Comparison of ENCODE assay signal across 10 mouse cellular contexts in the genomic region with DNA sequence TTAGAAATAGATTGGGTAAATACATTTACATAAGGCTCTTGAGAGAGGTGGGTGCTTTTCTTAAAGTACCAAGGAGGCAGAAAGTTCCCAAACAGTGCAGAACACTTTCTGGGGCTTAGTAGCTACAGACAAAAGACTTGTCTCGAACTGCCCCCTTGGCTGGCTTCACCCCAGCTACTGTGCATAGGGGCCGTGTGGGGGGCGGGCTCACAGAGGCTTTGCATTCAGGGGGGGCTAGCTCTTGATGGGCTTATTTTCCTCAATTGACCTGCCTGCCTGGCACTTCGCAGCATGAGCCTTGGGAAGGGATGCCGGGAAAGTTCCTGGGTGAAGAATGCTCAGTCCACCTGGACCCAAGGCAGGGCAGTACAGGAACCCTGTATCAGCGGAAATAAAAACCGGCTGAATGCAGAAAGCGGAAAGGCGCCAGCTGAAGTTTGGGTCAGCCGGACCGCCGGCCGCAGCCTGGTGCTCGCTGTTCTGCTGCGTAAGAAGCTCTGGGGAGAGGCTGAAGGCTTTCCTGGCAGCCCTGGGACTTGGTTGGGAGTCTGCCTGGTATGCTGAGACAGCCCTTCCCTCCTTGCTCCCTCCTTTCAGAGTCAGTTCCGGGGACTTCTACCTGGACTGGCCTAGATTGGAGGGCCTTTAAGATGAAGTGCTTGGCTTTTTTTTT.
DNase-seq lines count a peak whose midpoint lies in the region; ATAC-seq and TF ChIP-seq lines count a peak whose summit lies in the region.
"Had no signal": no experiment of that assay in that cellular context is flagged by ENCODE, and none has a peak within 500 bp of the region (broad histone marks: within the 10 kb centered on the region; RNA-seq: fewer than 3 reads in every experiment).

No protein-coding gene starts in this region.

- no peak overlapping the region for H3K4me2 ChIP-seq in lung, embryonic 16.5 days (ENCODE audit: low read depth, low read length)
- peak overlapping the region; percentile 40; the same call in 1 of the 2 replicates for H3K4me2 ChIP-seq in forebrain, embryonic 11.5 days (ENCODE audit: low read depth, low read length, severe bottlenecking)
- peak overlapping the region; percentile 19 for H3K4me2 ChIP-seq in kidney, embryonic 15.5 days
- H3K4me2 ChIP-seq: liver, embryonic 15.5 days had no signal

- H3K9ac ChIP-seq in lung, embryonic 16.5 days (ENCODE audit: low read length): 0 out of 2 replicates have a peak overlapping the region, but pooled peaks have one; percentile 20
- 0 out of 2 replicates have a peak overlapping the region, but pooled peaks have one; percentile 5 for H3K9ac ChIP-seq in forebrain, embryonic 11.5 days (ENCODE audit: low read length)
- no peak overlapping the region for H3K9ac ChIP-seq in kidney, embryonic 15.5 days
- H3K9ac ChIP-seq: liver, embryonic 15.5 days had no signal

- no peak overlapping the region for H3K27ac ChIP-seq in lung, embryonic 16.5 days (ENCODE audit: low read length)
- no peak overlapping the region for H3K27ac ChIP-seq in forebrain, embryonic 11.5 days (ENCODE audit: low read depth, low read length)
- no peak overlapping the region for H3K27ac ChIP-seq in kidney, embryonic 15.5 days
- H3K27ac ChIP-seq: liver, embryonic 15.5 days had no signal

- no peak for DNase-seq in lung, adult 2 months
- peak; percentile 53 for DNase-seq in forebrain, embryonic 11.5 days (ENCODE audit: low spot score)
- DNase-seq in retina, postnatal 1 day: peak; percentile 47
- DNase-seq in layer of hippocampus, adult 8-10 months (ENCODE audit: low spot score in 2 of 2): no peak
- DNase-seq in layer of hippocampus, postnatal 10 days (ENCODE audit: low spot score in 2 of 2): no peak
- DNase-seq in left cerebral cortex, adult 9 months (ENCODE audit: low spot score in 2 of 2): no peak

- 0 out of 2 replicates have a peak, but pooled peaks cover 3% of the 10 kb centered on the region for H3K4me1 ChIP-seq in lung, embryonic 16.5 days (replicated peaks; ENCODE audit: control insufficient read depth, insufficient read depth, low read length)
- no peaks in the 10 kb centered on the region for H3K4me1 ChIP-seq in lung, adult 2 months (ENCODE audit: control insufficient read depth, insufficient read depth, low read length)
- H3K4me1 ChIP-seq in forebrain, embryonic 11.5 days (replicated peaks; ENCODE audit: control insufficient read depth, insufficient read depth, low read length): no peaks in the 10 kb centered on the region; the same call in 1 of the 2 replicates
- peaks cover 6% of the 10 kb centered on the region; the same call in 1 of the 2 replicates for H3K4me1 ChIP-seq in kidney, embryonic 15.5 days
- H3K4me1 ChIP-seq: liver, embryonic 15.5 days had no signal

- WGBS in lung, embryonic 16.5 days: 53% methylated on average over 16 of the region's 16 CpGs
- WGBS in lung, adult 2 months: 54% methylated on average over 16 of the region's 16 CpGs
- 16% methylated on average over 16 of the region's 16 CpGs for WGBS in forebrain, embryonic 11.5 days
- WGBS in kidney, embryonic 15.5 days: 46% methylated on average over 16 of the region's 16 CpGs

- TF ChIP-seq POLR2A in lung, adult 2 months (IDR thresholded peaks at IDR 0.05; ENCODE audit: borderline replicate concordance, extremely low read depth, low read depth, low read length): no peak

- no peaks in the 10 kb centered on the region for H3K27me3 ChIP-seq in lung, embryonic 16.5 days (ENCODE audit: control insufficient read depth, insufficient read depth, low read depth, low read length)
- H3K27me3 ChIP-seq in forebrain, embryonic 11.5 days (ENCODE audit: control insufficient read depth, insufficient read depth, low read length): no peaks in the 10 kb centered on the region
- no peaks in the 10 kb centered on the region for H3K27me3 ChIP-seq in kidney, embryonic 15.5 days
- H3K27me3 ChIP-seq: liver, embryonic 15.5 days had no signal

- TF ChIP-seq CTCF in lung, adult 2 months (IDR thresholded peaks at IDR 0.05; ENCODE audit: insufficient read depth, low read length): no peak

- peaks cover 6% of the 10 kb centered on the region; the same call in 1 of the 2 replicates for H3K9me3 ChIP-seq in lung, embryonic 16.5 days (ENCODE audit: control insufficient read depth, low read length)
- H3K9me3 ChIP-seq in forebrain, embryonic 11.5 days (ENCODE audit: control insufficient read depth, low read length): peaks cover 3% of the 10 kb centered on the region; the same call in 1 of the 2 replicates
- no peaks in the 10 kb centered on the region for H3K9me3 ChIP-seq in kidney, embryonic 15.5 days (replicated peaks)
- H3K9me3 ChIP-seq: liver, embryonic 15.5 days had no signal

- H3K4me3 ChIP-seq in lung, embryonic 16.5 days (ENCODE audit: low read length): no peak overlapping the region
- H3K4me3 ChIP-seq in lung, adult 2 months (replicated peaks; ENCODE audit: extremely low read depth, low read depth, low read length): no peak overlapping the region
- no peak overlapping the region for H3K4me3 ChIP-seq in forebrain, embryonic 11.5 days (ENCODE audit: low read depth, low read length)
- no peak overlapping the region for H3K4me3 ChIP-seq in kidney, embryonic 15.5 days (replicated peaks)
- H3K4me3 ChIP-seq: erythroblast, embryonic 14.5 days; liver, embryonic 15.5 days had no signal

- no peak for ATAC-seq in lung, embryonic 16.5 days (ENCODE audit: low read depth)
- peak; percentile 49 for ATAC-seq in forebrain, embryonic 11.5 days (replicated peaks; ENCODE audit: low FRiP score)
- ATAC-seq in kidney, embryonic 15.5 days (replicated peaks; ENCODE audit: low FRiP score): no peak; the same call in 1 of the 2 replicates

- H3K36me3 ChIP-seq in lung, embryonic 16.5 days (ENCODE audit: control insufficient read depth, insufficient read depth, low read length): no peaks in the 10 kb centered on the region
- H3K36me3 ChIP-seq in forebrain, embryonic 11.5 days (ENCODE audit: control insufficient read depth, insufficient read depth, low read length): no peaks in the 10 kb centered on the region
- H3K36me3 ChIP-seq in kidney, embryonic 15.5 days: no peaks in the 10 kb centered on the region
- H3K36me3 ChIP-seq: liver, embryonic 15.5 days had no signal

Comparison
In these comparisons a context has a peak if more than half of its experiments do, and no peak if none do; other contexts are left out.
1. DNase-seq: peak in forebrain, embryonic 11.5 days (single experiment) and retina, postnatal 1 day (single experiment); none in lung, adult 2 months (single experiment), layer of hippocampus, adult 8-10 months (0 of 2), layer of hippocampus, postnatal 10 days (0 of 2) and left cerebral cortex, adult 9 months (0 of 2).